Mouse (Mus musculus) lung, adult 2 months (tissue): ENCODE results near the gene Eps8l1.

Source experiments
- CTCF ChIP-seq: fragments of 200-500 bp; IDR thresholded peaks from 2 replicates; pipeline ENCODE4 v1.5.1; 2011; ENCODE audit warnings: mild to moderate bottlenecking, low read length, control low read depth; ENCODE audit not compliant: insufficient read depth
- POLR2A ChIP-seq: fragments of 200-500 bp; IDR thresholded peaks from 2 replicates; pipeline ENCODE4 v1.6.1; 2011; ENCODE audit warnings: low read depth, mild to moderate bottlenecking, control low read depth, low read length, borderline replicate concordance; ENCODE audit errors: extremely low read depth

GRCm38 (mm10) chr7:4440549-4440948 is 19.9 kb upstream of the Eps8l1 start:
- no peak for TF ChIP-seq POLR2A
- no peak for TF ChIP-seq CTCF
